Mouse (Mus musculus): ENCODE data around the gene Adam17. TPM values are rescaled to one million over a fixed set of nuclear protein-coding genes. Genes with fewer than 3 reads are reported as not detected.
"Not testable (repeated sequence)": the region's sequence is repeated elsewhere in the genome, so short reads cannot be mapped to it uniquely, and the experiment has no call there.

The Adam17 gene
- polyA plus RNA-seq, 1 experiment from 2014 or later: 44.2 TPM

- WGBS: 58% methylated on average over 6 of the region's 6 CpGs
Measured at GRCm38 (mm10) chr12:21378765-21379346, 5.4 kb upstream of the Adam17 start.

GRCm38 (mm10) chr12:21375376-21376157 is 2.1 kb upstream of the Adam17 start:
- no peak for ATAC-seq (ENCODE audit: insufficient number of reproducible peaks, low FRiP score, low TSS enrichment, low read depth)
- Histone ChIP-seq H3K27me3 (no peaks in the 10 kb centered on the region), H3K9me3 (replicated peaks) (no peaks in the 10 kb centered on the region), H3K36me3 (no peaks in the 10 kb centered on the region), H3K9ac (no peak overlapping the region), H3K4me3 (replicated peaks) (no peak overlapping the region), H3K4me1 (no peaks in the 10 kb centered on the region), H3K27ac (replicated peaks) (no peak overlapping the region), H3K4me2 (replicated peaks) (no peak overlapping the region)
- WGBS: 39% methylated on average over 3 of the region's 3 CpGs

More at GRCm38 (mm10) chr12:21378765-21379346, 5.4 kb upstream of the Adam17 start:
- not testable (repeated sequence) for H3K4me3 ChIP-seq (replicated peaks); H3K4me2 ChIP-seq (replicated peaks); H3K9ac ChIP-seq; H3K9me3 ChIP-seq (replicated peaks); H3K36me3 ChIP-seq; H3K27me3 ChIP-seq; H3K27ac ChIP-seq (replicated peaks); H3K4me1 ChIP-seq; ATAC-seq (ENCODE audit: insufficient number of reproducible peaks, low FRiP score, low TSS enrichment, low read depth)

DNA sequence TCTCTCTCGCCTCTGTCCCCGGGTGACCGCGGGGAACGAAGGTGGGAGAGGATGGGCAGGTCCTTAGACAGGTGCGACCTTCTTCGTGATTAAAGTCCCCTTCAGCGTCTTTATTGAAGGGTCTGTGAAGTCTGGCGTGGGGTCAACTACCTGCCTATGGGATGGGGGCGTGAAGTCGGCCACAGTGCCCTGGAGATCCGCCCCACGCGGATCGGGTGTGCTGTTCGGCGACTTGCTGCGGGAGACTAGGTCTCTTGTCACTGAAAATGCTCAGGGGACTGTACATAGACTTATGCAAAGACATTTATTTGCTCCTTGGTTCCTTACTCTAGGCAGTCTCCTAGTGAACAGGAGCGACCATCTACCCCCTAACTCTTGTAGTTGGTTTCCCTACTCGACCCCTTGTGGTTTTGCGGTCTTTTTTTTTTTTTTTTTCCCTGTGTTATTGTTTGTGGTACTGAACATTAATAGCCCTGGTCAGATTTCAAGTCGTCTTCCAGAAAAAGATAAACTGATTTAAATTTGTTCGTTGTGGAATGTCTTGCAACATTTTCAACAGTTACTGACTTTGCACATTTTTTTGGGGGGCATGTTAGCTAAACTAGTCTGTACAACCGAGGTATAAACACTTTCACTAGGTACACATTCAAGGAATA is 516 bp upstream of the Adam17 start:
- H3K9ac ChIP-seq: peak overlapping the region; percentile 60
- no peak; the same call in 1 of the 2 replicates for ATAC-seq (ENCODE audit: insufficient number of reproducible peaks, low FRiP score, low TSS enrichment, low read depth)
- H3K4me1 ChIP-seq: no peaks in the 10 kb centered on the region
- H3K4me2 ChIP-seq (replicated peaks): peak overlapping the region; percentile 63
- WGBS: 2% methylated on average over 24 of the region's 24 CpGs
- H3K36me3 ChIP-seq: no peaks in the 10 kb centered on the region
- no peaks in the 10 kb centered on the region for H3K9me3 ChIP-seq (replicated peaks)
- no peaks in the 10 kb centered on the region for H3K27me3 ChIP-seq
- peak overlapping the region; percentile 81 for H3K4me3 ChIP-seq (replicated peaks)
- peak overlapping the region; percentile 97 for H3K27ac ChIP-seq (replicated peaks)

DNA sequence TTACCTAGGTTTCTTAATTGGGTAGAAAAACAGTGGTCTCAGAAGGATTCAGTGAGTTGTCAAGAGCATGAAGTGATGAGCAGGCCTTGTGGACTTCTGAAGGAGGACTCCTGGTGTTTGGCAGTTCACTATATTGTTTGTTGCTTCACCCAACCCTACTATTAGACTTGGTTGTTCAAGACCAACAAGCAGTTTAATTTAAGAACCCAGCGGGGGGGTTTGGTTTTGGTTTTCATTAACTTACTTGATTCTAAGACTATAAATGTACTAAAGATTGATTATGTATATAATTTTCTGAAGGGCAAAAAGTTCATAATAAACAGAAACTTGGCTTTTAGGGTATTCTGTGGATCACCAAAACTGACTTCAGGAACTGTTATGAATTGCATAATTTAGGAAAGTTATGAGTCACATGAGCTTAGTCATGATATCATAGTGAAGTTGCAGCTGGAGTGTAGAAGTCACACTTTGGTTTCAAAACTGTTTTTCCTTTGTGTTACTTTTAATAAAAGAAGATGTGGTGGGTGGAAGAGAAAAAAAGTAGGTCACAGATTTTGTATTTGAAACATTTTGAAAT is 3.3 kb downstream of the Adam17 start:
- Histone ChIP-seq H3K4me3 (replicated peaks) (no peak overlapping the region), H3K27me3 (no peaks in the 10 kb centered on the region), H3K9me3 (replicated peaks) (no peaks in the 10 kb centered on the region), H3K4me1 (0 out of 2 replicates have a peak, but pooled peaks cover 2% of the 10 kb centered on the region), H3K9ac (no peak overlapping the region), H3K36me3 (no peaks in the 10 kb centered on the region), H3K27ac (replicated peaks) (no peak overlapping the region), H3K4me2 (replicated peaks) (no peak overlapping the region)
- WGBS: 97% methylated on average over 1 of the region's 1 CpGs
- ATAC-seq (ENCODE audit: insufficient number of reproducible peaks, low FRiP score, low TSS enrichment, low read depth): no peak

DNA sequence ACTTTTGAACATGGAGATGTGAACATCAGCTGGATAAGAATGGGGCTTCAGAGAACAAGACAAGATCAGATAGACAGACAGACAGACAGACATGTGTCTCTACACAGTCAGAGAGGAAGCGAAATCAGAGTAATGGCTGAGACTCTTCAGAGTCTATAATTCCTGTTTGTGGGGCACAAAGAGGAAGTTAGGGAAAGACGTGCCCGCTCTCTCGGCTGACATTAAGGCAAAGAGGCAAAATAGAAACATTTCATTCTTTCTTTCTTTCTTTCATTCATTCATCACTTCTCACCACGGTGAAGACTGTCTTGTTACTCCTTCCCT is 4.4 kb downstream of the Adam17 start:
- no peaks in the 10 kb centered on the region for H3K9me3 ChIP-seq (replicated peaks)
- no peak overlapping the region for H3K27ac ChIP-seq (replicated peaks)
- 92% methylated on average over 5 of the region's 5 CpGs for WGBS
- no peak overlapping the region for H3K4me2 ChIP-seq (replicated peaks)
- H3K4me3 ChIP-seq (replicated peaks): no peak overlapping the region
- no peaks in the 10 kb centered on the region for H3K36me3 ChIP-seq
- ATAC-seq (ENCODE audit: insufficient number of reproducible peaks, low FRiP score, low TSS enrichment, low read depth): no peak
- 0 out of 2 replicates have a peak, but pooled peaks cover 2% of the 10 kb centered on the region for H3K4me1 ChIP-seq
- H3K27me3 ChIP-seq: no peaks in the 10 kb centered on the region
- H3K9ac ChIP-seq: no peak overlapping the region

GRCm38 (mm10) chr12:21368376-21369086 is 4.9 kb downstream of the Adam17 start:
- 90% methylated on average over 9 of the region's 9 CpGs for WGBS
- ATAC-seq (ENCODE audit: insufficient number of reproducible peaks, low FRiP score, low TSS enrichment, low read depth): no peak
- no peaks in the 10 kb centered on the region for H3K9me3 ChIP-seq (replicated peaks)
- H3K27ac ChIP-seq (replicated peaks): no peak overlapping the region
- no peak overlapping the region for H3K9ac ChIP-seq
- 0 out of 2 replicates have a peak, but pooled peaks cover 2% of the 10 kb centered on the region for H3K4me1 ChIP-seq
- H3K4me3 ChIP-seq (replicated peaks): no peak overlapping the region
- H3K36me3 ChIP-seq: no peaks in the 10 kb centered on the region
- H3K4me2 ChIP-seq (replicated peaks): no peak overlapping the region
- H3K27me3 ChIP-seq: no peaks in the 10 kb centered on the region

GRCm38 (mm10) chr12:21364624-21365435 is 8.6 kb downstream of the Adam17 start:
- 57% methylated on average over 10 of the region's 10 CpGs for WGBS

GRCm38 (mm10) chr12:21363195-21363594 is 10.2 kb downstream of the Adam17 start:
- Histone ChIP-seq H3K27ac (replicated peaks) (no peak overlapping the region), H3K36me3 (no peaks in the 10 kb centered on the region), H3K9me3 (replicated peaks) (no peaks in the 10 kb centered on the region), H3K9ac (no peak overlapping the region), H3K4me2 (replicated peaks) (no peak overlapping the region), H3K27me3 (no peaks in the 10 kb centered on the region), H3K4me1 (0 out of 2 replicates have a peak, but pooled peaks cover 2% of the 10 kb centered on the region), H3K4me3 (replicated peaks) (no peak overlapping the region)
- WGBS: 80% methylated on average over 3 of the region's 3 CpGs
- ATAC-seq (ENCODE audit: insufficient number of reproducible peaks, low FRiP score, low TSS enrichment, low read depth): no peak

More at GRCm38 (mm10) chr12:21364624-21365435, 8.6 kb downstream of the Adam17 start:
- Histone ChIP-seq H3K4me1 (0 out of 2 replicates have a peak, but pooled peaks cover 2% of the 10 kb centered on the region), H3K27me3 (no peaks in the 10 kb centered on the region), H3K36me3 (no peaks in the 10 kb centered on the region), H3K4me3 (replicated peaks) (no peak overlapping the region), H3K27ac (replicated peaks) (no peak overlapping the region), H3K9me3 (replicated peaks) (no peaks in the 10 kb centered on the region), H3K9ac (no peak overlapping the region), H3K4me2 (replicated peaks) (no peak overlapping the region)
- no peak for ATAC-seq (ENCODE audit: insufficient number of reproducible peaks, low FRiP score, low TSS enrichment, low read depth)

DNA sequence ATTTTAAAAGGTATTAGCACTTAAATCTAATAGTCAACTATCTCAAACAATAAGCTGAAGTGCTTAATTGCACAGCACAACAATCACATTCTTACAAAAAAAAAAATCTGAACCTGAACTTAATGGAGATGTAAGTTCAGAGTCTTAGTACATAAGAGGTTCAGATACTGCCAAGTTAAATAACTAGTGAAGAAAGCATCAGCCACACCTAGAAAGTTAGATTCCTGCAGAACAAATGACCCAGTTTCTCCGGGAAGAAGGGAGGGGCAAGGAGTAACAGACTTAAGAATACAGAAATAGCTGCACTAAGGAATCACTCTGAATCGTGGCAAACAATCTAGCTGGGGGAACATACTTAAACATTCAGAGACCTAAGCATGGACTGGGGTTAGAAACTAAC is 10.7 kb downstream of the Adam17 start:
- Histone ChIP-seq H3K9me3 (replicated peaks) (no peaks in the 10 kb centered on the region), H3K36me3 (no peaks in the 10 kb centered on the region), H3K9ac (no peak overlapping the region), H3K27ac (replicated peaks) (no peak overlapping the region), H3K4me2 (replicated peaks) (no peak overlapping the region), H3K4me1 (0 out of 2 replicates have a peak, but pooled peaks cover 2% of the 10 kb centered on the region), H3K27me3 (no peaks in the 10 kb centered on the region), H3K4me3 (replicated peaks) (no peak overlapping the region)
- 57% methylated on average over 2 of the region's 2 CpGs for WGBS
- ATAC-seq (ENCODE audit: insufficient number of reproducible peaks, low FRiP score, low TSS enrichment, low read depth): no peak

DNA sequence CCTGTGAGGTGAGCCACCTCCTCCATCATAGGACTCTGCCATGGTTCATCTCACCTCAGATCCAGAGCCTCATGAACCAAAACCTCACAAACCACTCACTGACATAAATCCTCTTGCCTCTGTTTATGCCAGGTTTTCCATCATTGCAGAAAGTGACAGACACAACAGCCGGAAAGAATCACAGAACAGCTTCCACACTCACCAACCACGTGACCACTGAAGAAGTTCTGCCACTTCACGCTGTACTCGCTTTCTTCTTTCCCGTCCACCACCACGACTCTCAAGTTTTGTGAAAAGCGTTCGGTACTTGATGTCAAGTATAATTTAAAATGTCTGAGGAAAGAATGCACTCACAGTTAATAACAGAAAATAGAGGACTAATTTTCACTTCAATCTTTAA is 19.8 kb downstream of the Adam17 start:
- Histone ChIP-seq H3K27me3 (no peaks in the 10 kb centered on the region), H3K27ac (replicated peaks) (no peak overlapping the region), H3K4me3 (replicated peaks) (no peak overlapping the region), H3K4me1 (no peaks in the 10 kb centered on the region), H3K36me3 (peaks cover 55% of the 10 kb centered on the region), H3K9ac (no peak overlapping the region), H3K9me3 (replicated peaks) (no peaks in the 10 kb centered on the region), H3K4me2 (replicated peaks) (no peak overlapping the region)
- no peak for ATAC-seq (ENCODE audit: insufficient number of reproducible peaks, low FRiP score, low TSS enrichment, low read depth)
- WGBS: 92% methylated on average over 8 of the region's 8 CpGs
